Mouse (Mus musculus) intestine, embryonic 14.5 days (tissue): ENCODE measurements around the gene Nxpe4. TPM values are rescaled to one million over a fixed set of nuclear protein-coding genes. Genes with fewer than 3 reads are reported as not detected.

ENCODE experiments used
- ATAC-seq: fragments of 200-750 bp; cut with Nextera tagmentation; replicated peaks from 2 replicates; pipeline ENCODE4 v1.8.0; 2017; ENCODE audit warnings: low read depth, moderate number of reproducible peaks, moderate TSS enrichment, moderate library complexity; ENCODE audit not compliant: low FRiP score, low TSS enrichment
- DNase-seq: peaks from one replicate; pipeline ENCODE4 v3.0.0-alpha.2; 2018; ENCODE audit warnings: low spot score
- H3K27ac ChIP-seq: fragments of 300-500 bp; sonication (generic); 2 replicates; pipeline ENCODE4 v1.5.1; 2014; ENCODE audit warnings: low read depth, mild to moderate bottlenecking, control low read depth
- H3K27me3 ChIP-seq: fragments of 300-500 bp; sonication (generic); replicated peaks from 2 replicates; pipeline ENCODE4 v1.6.1; 2014; ENCODE audit warnings: low read length, control low read depth; ENCODE audit not compliant: control insufficient read depth, insufficient read depth
- H3K36me3 ChIP-seq: fragments of 300-500 bp; sonication (generic); 2 replicates; pipeline ENCODE4 v1.6.1; 2014; ENCODE audit warnings: low read length, control low read depth; ENCODE audit not compliant: control insufficient read depth, insufficient read depth
- H3K4me1 ChIP-seq: fragments of 300-500 bp; sonication (generic); replicated peaks from 2 replicates; pipeline ENCODE4 v1.6.1; 2014; ENCODE audit warnings: low read length, control low read depth, mixed read lengths; ENCODE audit not compliant: control insufficient read depth, insufficient read depth
- H3K4me2 ChIP-seq: fragments of 300-500 bp; sonication (generic); 2 replicates; pipeline ENCODE4 v1.6.1; 2014; ENCODE audit warnings: low read length
- H3K4me3 ChIP-seq: fragments of 300-500 bp; sonication (generic); 2 replicates; pipeline ENCODE4 v1.5.1; 2014; ENCODE audit warnings: low read depth, low read length, control low read depth, mixed read lengths
- H3K9ac ChIP-seq: fragments of 300-500 bp; sonication (generic); 2 replicates; pipeline ENCODE4 v1.6.1; 2014; ENCODE audit warnings: mild to moderate bottlenecking, low read length
- H3K9me3 ChIP-seq: fragments of 300-500 bp; sonication (generic); 2 replicates; pipeline ENCODE4 v1.6.1; 2016; ENCODE audit warnings: low read length, control low read depth; ENCODE audit not compliant: control insufficient read depth
- WGBS: fragments of 180-500 bp; shearing (Covaris S2); extraction: QIAGEN DNeasy Blood & Tissue Kit; methylation state at CpG from one replicate; pipeline ENCODE4 v1.1.7; 2014; 5-methylcytosine and 5-hydroxymethylcytosine counted together
- polyA plus RNA-seq: library from polyadenylated mRNA; unstranded; fragments of >200 nt; fragmentation: Nextera tagmentation; extraction: Ambion mirVana; gene quantifications from 2 replicates; pipeline ENCODE4 v1.2.1, GENCODE M21; 2014

Gene Nxpe4
- polyA plus RNA-seq, 1 experiment from 2014 or later, result 5.8 TPM

- ATAC-seq (no peak), DNase-seq (no peak)
- WGBS, result 91% methylated on average over 7 of the region's 7 CpGs
- Histone ChIP-seq H3K9me3 (no peaks in the 10 kb centered on the region), H3K9ac (no peak overlapping the region), H3K4me3 (no peak overlapping the region), H3K27me3 (no peaks in the 10 kb centered on the region), H3K4me1 (no peaks in the 10 kb centered on the region), H3K4me2 (no peak overlapping the region), H3K27ac (no peak overlapping the region), H3K36me3 (no peaks in the 10 kb centered on the region)
These were observed 19.5 kb downstream of the Nxpe4 start for GRCm38 (mm10) chr9:48181300-48181699.

- ATAC-seq, result no peak
- no peak for DNase-seq
- Histone ChIP-seq H3K9me3 (no peaks in the 10 kb centered on the region), H3K4me2 (no peak overlapping the region), H3K9ac (no peak overlapping the region), H3K36me3 (no peaks in the 10 kb centered on the region), H3K4me1 (no peaks in the 10 kb centered on the region), H3K27ac (no peak overlapping the region), H3K4me3 (no peak overlapping the region), H3K27me3 (no peaks in the 10 kb centered on the region)
- 63% methylated on average over 7 of the region's 7 CpGs for WGBS
These were observed 21.0 kb downstream of the Nxpe4 start for GRCm38 (mm10) chr9:48182718-48183414.

DNA sequence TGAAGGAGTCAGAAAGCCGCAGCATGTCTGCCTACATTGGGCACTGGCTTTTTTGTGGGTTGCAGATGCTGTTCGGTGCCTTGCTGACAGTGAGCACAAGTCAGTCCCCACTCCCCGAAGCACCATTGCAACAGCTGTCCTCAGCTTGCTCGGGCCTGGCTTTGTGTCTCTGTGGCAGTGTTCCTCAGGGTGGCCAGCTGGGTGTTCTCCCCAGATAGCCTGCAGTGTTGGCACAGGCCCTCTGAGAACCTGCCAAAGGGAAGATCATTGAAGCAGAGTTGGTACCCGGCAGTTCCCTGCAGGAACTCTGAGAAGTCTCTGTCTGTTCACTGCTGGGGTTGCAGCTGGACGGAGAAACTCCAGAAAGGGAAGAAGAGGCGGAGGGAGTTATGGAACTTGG, 22.5 kb downstream of the Nxpe4 start:
- ATAC-seq, result no peak
- 80% methylated on average over 7 of the region's 7 CpGs for WGBS

GRCm38 (mm10) chr9:48188854-48189253, 27.0 kb downstream of the Nxpe4 start:
- Histone ChIP-seq H3K4me3 (no peak overlapping the region), H3K27me3 (no peaks in the 10 kb centered on the region), H3K9ac (no peak overlapping the region), H3K36me3 (no peaks in the 10 kb centered on the region), H3K27ac (no peak overlapping the region), H3K9me3 (no peaks in the 10 kb centered on the region), H3K4me1 (no peaks in the 10 kb centered on the region), H3K4me2 (no peak overlapping the region)
- ATAC-seq (no peak), DNase-seq (no peak)
- WGBS, result 77% methylated on average over 6 of the region's 6 CpGs

More for the DNA sequence above, 22.5 kb downstream of the Nxpe4 start:
- H3K27ac ChIP-seq, result no peak overlapping the region
- H3K36me3 ChIP-seq, result no peaks in the 10 kb centered on the region
- no peaks in the 10 kb centered on the region for H3K9me3 ChIP-seq
- H3K27me3 ChIP-seq, result no peaks in the 10 kb centered on the region
- no peak overlapping the region for H3K9ac ChIP-seq
- no peaks in the 10 kb centered on the region for H3K4me1 ChIP-seq
- H3K4me2 ChIP-seq, result no peak overlapping the region
- no peak overlapping the region for H3K4me3 ChIP-seq
- DNase-seq, result no peak

DNA sequence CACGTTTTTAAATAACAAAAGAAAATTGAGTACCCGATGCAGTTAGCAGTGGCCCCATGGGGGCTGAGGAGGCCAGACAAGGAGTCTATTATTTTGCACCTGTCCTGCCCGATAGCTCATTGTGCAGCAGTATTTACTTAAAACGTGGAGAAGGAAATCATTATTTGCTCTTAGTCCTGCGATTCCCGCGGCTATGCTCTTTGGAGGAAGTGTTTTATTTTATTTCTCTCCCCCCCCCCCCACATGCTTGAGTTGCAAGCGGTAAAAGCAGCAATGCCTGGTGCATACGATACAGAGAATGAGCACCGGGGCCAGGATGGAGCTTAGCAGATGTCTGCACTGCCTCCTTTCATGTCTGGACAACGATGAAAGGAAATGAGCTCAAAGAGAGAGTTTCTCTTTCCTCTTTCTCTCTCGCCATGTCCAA, 35.6 kb downstream of the Nxpe4 start:
- Histone ChIP-seq H3K27ac (no peak overlapping the region), H3K36me3 (no peaks in the 10 kb centered on the region), H3K27me3 (no peaks in the 10 kb centered on the region), H3K4me1 (no peaks in the 10 kb centered on the region), H3K9ac (no peak overlapping the region), H3K4me3 (no peak overlapping the region), H3K9me3 (no peaks in the 10 kb centered on the region), H3K4me2 (no peak overlapping the region)
- ATAC-seq (no peak), DNase-seq (no peak)
- 49% methylated on average over 12 of the region's 12 CpGs for WGBS

DNA sequence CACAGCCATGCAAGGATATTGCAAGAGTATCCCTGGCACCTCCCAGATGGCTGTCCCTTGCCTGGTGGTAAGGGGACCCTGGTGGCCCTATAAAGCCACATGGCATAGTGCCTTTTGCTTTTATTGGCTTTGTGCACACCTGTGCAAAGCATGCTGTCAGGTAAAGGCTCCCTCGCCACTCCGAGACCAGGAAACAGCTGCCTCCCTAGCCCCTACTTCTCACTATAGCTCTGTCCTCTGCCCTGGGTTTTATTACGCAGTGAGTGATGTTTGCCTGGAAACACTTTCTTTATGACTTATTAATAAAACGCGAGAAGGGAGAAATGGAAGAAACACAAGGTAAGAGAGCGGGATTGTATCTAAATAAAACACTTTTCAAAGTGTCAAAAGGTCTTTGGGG, 49.1 kb downstream of the Nxpe4 start:
- no peaks in the 10 kb centered on the region for H3K36me3 ChIP-seq
- no peaks in the 10 kb centered on the region for H3K4me1 ChIP-seq
- ATAC-seq (no peak), DNase-seq (no peak)
- no peak overlapping the region for H3K4me2 ChIP-seq
- no peaks in the 10 kb centered on the region for H3K27me3 ChIP-seq
- H3K9me3 ChIP-seq, result no peaks in the 10 kb centered on the region
- no peak overlapping the region for H3K4me3 ChIP-seq
- no peak overlapping the region for H3K9ac ChIP-seq
- 88% methylated on average over 6 of the region's 6 CpGs for WGBS
- no peak overlapping the region for H3K27ac ChIP-seq

GRCm38 (mm10) chr9:48211912-48212311, 50.1 kb downstream of the Nxpe4 start:
- Histone ChIP-seq H3K4me3 (no peak overlapping the region), H3K27ac (no peak overlapping the region), H3K4me1 (no peaks in the 10 kb centered on the region), H3K9ac (no peak overlapping the region), H3K9me3 (no peaks in the 10 kb centered on the region), H3K27me3 (no peaks in the 10 kb centered on the region), H3K4me2 (no peak overlapping the region), H3K36me3 (no peaks in the 10 kb centered on the region)
- no peak for ATAC-seq
- no peak for DNase-seq
- WGBS, result 90% methylated on average over 5 of the region's 5 CpGs

- no peak for ATAC-seq
- Histone ChIP-seq H3K4me2 (no peak overlapping the region), H3K9me3 (no peaks in the 10 kb centered on the region), H3K9ac (no peak overlapping the region), H3K27me3 (no peaks in the 10 kb centered on the region), H3K27ac (no peak overlapping the region), H3K36me3 (no peaks in the 10 kb centered on the region), H3K4me3 (no peak overlapping the region), H3K4me1 (no peaks in the 10 kb centered on the region)
- WGBS, result 88% methylated on average over 9 of the region's 9 CpGs
- DNase-seq, result no peak
These were observed 52.9 kb downstream of the Nxpe4 start for GRCm38 (mm10) chr9:48214751-48215150.
